Mouse (Mus musculus): ENCODE results near the gene Calr3. TPM values are rescaled to one million over a fixed set of nuclear protein-coding genes. Genes with fewer than 3 reads are reported as not detected.

Calr3 gene
- total RNA-seq, 2 experiments from 2014 or later = 0.67 to 1.2 TPM

Small RNA genes lying within 50 kb of the gene (microRNA-seq; reads per million reads assigned to microRNA genes)
- 2.9 to 3.3 reads per million in 2 experiments for gene Mir7068

Other genes starting within 250 kb of the Calr3 start
- not detected for gene Cib3, start 231.0 kb downstream of the Calr3 start, total RNA-seq (2021)
- gene Gm11034, start 230.2 kb downstream of the Calr3 start, total RNA-seq (2021) = not detected
- 10 to 100 TPM; 62.5 to 65.8 TPM for gene Fam32a, start 224.1 kb downstream of the Calr3 start, total RNA-seq (2021)
- 100 to 1,000 TPM; 108 to 109 TPM for gene Ap1m1, start 203.9 kb downstream of the Calr3 start, total RNA-seq (2021)
- gene Gm10282, start 138.6 kb downstream of the Calr3 start, total RNA-seq (2021) = 10 to 100 TPM; 10.9 to 15.9 TPM
- 10 to 100 TPM; 19.5 to 21.4 TPM for gene Klf2, start 124.8 kb downstream of the Calr3 start, total RNA-seq (2021)
- 10 to 100 TPM; 73.3 to 73.5 TPM for gene Eps15l1, start 22.4 kb downstream of the Calr3 start, total RNA-seq (2021)
- 10 to 100 TPM; 11.0 to 13.0 TPM for gene 1700030K09Rik, start within 50 bp of the Calr3 start, total RNA-seq (2021)
- gene Cherp, start 31.4 kb upstream of the Calr3 start, total RNA-seq (2021) = 10 to 100 TPM; 61.5 to 69.8 TPM
- 10 to 100 TPM; 37.6 to 40.2 TPM for gene Slc35e1, start 48.7 kb upstream of the Calr3 start, total RNA-seq (2021)
- gene Med26, start 104.4 kb upstream of the Calr3 start, total RNA-seq (2021) = 1 to 10 TPM; 8.9 to 9.2 TPM
- gene Smim7, start 127.2 kb upstream of the Calr3 start, total RNA-seq (2021) = 100 to 1,000 TPM; 119 to 128 TPM
- 10 to 100 TPM; 79.5 to 82.5 TPM for gene Tmem38a, start 128.2 kb upstream of the Calr3 start, total RNA-seq (2021)
- gene Nwd1, start 202.8 kb upstream of the Calr3 start, total RNA-seq (2021) = 10 to 100 TPM; 31.9 to 37.4 TPM